Mouse (Mus musculus) erythroblast, embryonic 14.5 days (primary cell): ENCODE results near the gene Srp14.

Experiments used
- GATA1 ChIP-seq: IDR thresholded peaks from 2 replicates; pipeline ENCODE4 v1.6.1; 2012; ENCODE audit warnings: low read length, inconsistent platforms, mixed read lengths
- TAL1 ChIP-seq: IDR thresholded peaks from 3 replicates; pipeline ENCODE4 v1.6.1; 2012; ENCODE audit warnings: low read length, inconsistent platforms, mixed read lengths

DNA sequence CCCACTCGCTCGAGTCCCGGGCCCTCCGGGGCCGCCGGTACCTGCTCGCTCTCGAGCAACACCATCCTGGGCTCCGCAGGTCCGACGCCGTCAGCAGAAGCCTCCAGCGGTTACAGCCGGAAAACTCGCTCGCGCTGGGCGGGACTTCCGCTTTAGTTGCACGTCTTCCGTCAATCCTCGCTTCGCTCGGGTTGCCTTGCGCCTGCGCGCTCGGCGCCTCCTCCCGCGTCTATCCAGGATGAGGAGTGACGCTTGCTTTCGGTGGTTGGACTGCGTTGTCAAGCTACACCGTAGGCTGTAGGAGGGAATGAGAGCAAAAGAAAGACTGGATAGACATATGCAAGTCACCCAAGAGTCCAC, at the start of gene Srp14:
- TF ChIP-seq GATA1 = no peak
- no peak for TF ChIP-seq TAL1
